Comparison of ENCODE assay signal across 33 mouse cellular contexts in genomic region chr7:117716876-117717408, GRCm38 (mm10).
"Had no signal": no experiment of that assay in that cellular context is flagged by ENCODE, and none has a peak within 500 bp of the region (broad histone marks: within the 10 kb centered on the region; RNA-seq: fewer than 3 reads in every experiment).

No protein-coding gene starts in this region.

- H3K27ac ChIP-seq: limb, embryonic 10.5 days; limb, embryonic 12.5 days; limb, embryonic 13.5 days; limb, embryonic 15.5 days; liver, embryonic 12.5 days; liver, embryonic 13.5 days; liver, embryonic 14.5 days; liver, embryonic 15.5 days; lung, embryonic 15.5 days; macrophage; midbrain, embryonic 10.5 days; midbrain, embryonic 12.5 days; midbrain, embryonic 13.5 days; midbrain, embryonic 15.5 days; neural tube, embryonic 12.5 days; neural tube, embryonic 13.5 days had no signal

- H3K4me3 ChIP-seq: limb, embryonic 10.5 days; limb, embryonic 12.5 days; limb, embryonic 13.5 days; limb, embryonic 15.5 days; liver, embryonic 12.5 days; liver, embryonic 13.5 days; liver, embryonic 15.5 days; lung, embryonic 15.5 days; megakaryocyte, embryonic 14.5 days; midbrain, embryonic 10.5 days; midbrain, embryonic 12.5 days; midbrain, embryonic 13.5 days; midbrain, embryonic 15.5 days; myocyte; neural tube, embryonic 12.5 days; neural tube, embryonic 13.5 days had no signal

- H3K9me3 ChIP-seq: limb, embryonic 10.5 days; limb, embryonic 12.5 days; limb, embryonic 13.5 days; limb, embryonic 15.5 days; liver, embryonic 12.5 days; liver, embryonic 13.5 days; liver, embryonic 15.5 days; lung, embryonic 15.5 days; midbrain, embryonic 10.5 days; midbrain, embryonic 12.5 days; midbrain, embryonic 13.5 days; midbrain, embryonic 15.5 days; neural tube, embryonic 12.5 days; neural tube, embryonic 13.5 days had no signal

- H3K4me1 ChIP-seq: limb, embryonic 10.5 days; limb, embryonic 12.5 days; limb, embryonic 13.5 days; limb, embryonic 15.5 days; liver, embryonic 12.5 days; liver, embryonic 13.5 days; liver, embryonic 15.5 days; lung, embryonic 15.5 days; megakaryocyte, embryonic 14.5 days; midbrain, embryonic 10.5 days; midbrain, embryonic 12.5 days; midbrain, embryonic 13.5 days; midbrain, embryonic 15.5 days; neural tube, embryonic 12.5 days; neural tube, embryonic 13.5 days had no signal

- H3K27me3 ChIP-seq: limb, embryonic 12.5 days; limb, embryonic 13.5 days; limb, embryonic 15.5 days; liver, embryonic 12.5 days; liver, embryonic 13.5 days; liver, embryonic 15.5 days; lung, embryonic 15.5 days; midbrain, embryonic 12.5 days; midbrain, embryonic 13.5 days; midbrain, embryonic 15.5 days; neural tube, embryonic 12.5 days; neural tube, embryonic 13.5 days had no signal

- H3K4me2 ChIP-seq: limb, embryonic 12.5 days; limb, embryonic 13.5 days; limb, embryonic 15.5 days; liver, embryonic 11.5 days; liver, embryonic 12.5 days; liver, embryonic 13.5 days; liver, embryonic 15.5 days; lung, embryonic 14.5 days; lung, embryonic 15.5 days; midbrain, embryonic 11.5 days; midbrain, embryonic 12.5 days; midbrain, embryonic 13.5 days; midbrain, embryonic 15.5 days; neural tube, embryonic 12.5 days; neural tube, embryonic 13.5 days had no signal

- H3K9ac ChIP-seq: limb, embryonic 12.5 days; limb, embryonic 13.5 days; limb, embryonic 15.5 days; liver, embryonic 12.5 days; liver, embryonic 13.5 days; liver, embryonic 14.5 days; liver, embryonic 15.5 days; liver, postnatal 0 days; lung, embryonic 14.5 days; lung, embryonic 15.5 days; midbrain, embryonic 12.5 days; midbrain, embryonic 13.5 days; midbrain, embryonic 15.5 days; neural tube, embryonic 12.5 days; neural tube, embryonic 13.5 days had no signal

- H3K36me3 ChIP-seq: limb, embryonic 10.5 days; limb, embryonic 12.5 days; limb, embryonic 13.5 days; limb, embryonic 15.5 days; liver, embryonic 12.5 days; liver, embryonic 13.5 days; liver, embryonic 15.5 days; lung, embryonic 15.5 days; midbrain, embryonic 10.5 days; midbrain, embryonic 12.5 days; midbrain, embryonic 13.5 days; midbrain, embryonic 15.5 days; neural tube, embryonic 12.5 days; neural tube, embryonic 13.5 days had no signal

- ATAC-seq: liver, embryonic 12.5 days; liver, postnatal 0 days; lung, postnatal 0 days; midbrain, embryonic 13.5 days; midbrain, embryonic 15.5 days; midbrain, embryonic 16.5 days had no signal

- DNase-seq: left cerebral cortex, postnatal 4 days; liver; liver, embryonic 13.5 days; liver, postnatal 0 days; lung, adult 18-20 months; lung, adult 2 months; lung, embryonic 14.5 days; lung, postnatal 10 days; lung, postnatal 14 days; lung, postnatal 36 days; lung, postnatal 4 days; midbrain, embryonic 14.5 days had no signal
